Mouse (Mus musculus): ENCODE measurements at regions not wholly inside any gene's neighbourhood (a gene's known extent, or its start where the extent isn't known, plus 50 kb on each side); places are given as distances from the start of the nearest gene placed in this dataset.

DNA sequence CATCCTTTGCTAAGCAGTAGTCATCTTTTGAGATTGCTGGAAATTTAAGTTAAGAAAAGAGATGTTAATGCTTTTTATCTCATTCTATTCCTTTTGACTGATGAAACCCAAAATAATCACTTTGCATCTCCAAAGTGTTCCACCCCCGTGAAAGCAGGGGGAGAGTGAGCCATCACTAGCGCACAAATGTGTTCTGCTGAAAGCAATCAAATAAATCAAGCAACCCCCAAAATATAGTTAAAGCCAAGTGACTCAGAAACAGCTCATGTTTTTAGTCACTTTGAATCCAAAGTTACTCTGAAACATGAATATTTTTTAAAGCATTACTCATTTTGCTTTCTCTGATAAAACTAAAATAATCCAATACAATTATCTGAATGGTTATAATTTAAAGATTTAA, 279.6 kb upstream of the Arx start:
- TF ChIP-seq EP300 (IDR thresholded peaks at IDR 0.05; ENCODE audit: insufficient read depth, low read depth, low read length), result no peak
- TF ChIP-seq POLR2A (IDR thresholded peaks at IDR 0.05; ENCODE audit: insufficient read depth, low read depth, low read length), result no peak
- TF ChIP-seq CTCF (IDR thresholded peaks at IDR 0.05), result no peak

All from heart, adult 2 months (tissue).